Mouse (Mus musculus): ENCODE data around the gene Cntn4. TPM values are rescaled to one million over a fixed set of nuclear protein-coding genes. Genes with fewer than 3 reads are reported as not detected.

Gene Cntn4
- total RNA-seq (2021), result 10 to 100 TPM; 17.4 to 22.5 TPM
- long read RNA-seq, experiment 1, partial matches to known transcripts, result 3 of 6 reads
- long read RNA-seq, experiment 1, other reads (novel, unspliced or antisense), result 3 of 6 reads
- long read RNA-seq, experiment 2, partial matches to known transcripts, result 5 of 7 reads
- long read RNA-seq, experiment 2, other reads (novel, unspliced or antisense), result 2 of 7 reads

GRCm38 (mm10) chr6:105677149-105678031 lies at the start of gene Cntn4:
Gene Cntn4, plus strand, starts transcription at chr6:105677660.
- peak; percentile 52 to 56 for DNase-seq (ENCODE audit: low spot score in 2 of 2)

DNA sequence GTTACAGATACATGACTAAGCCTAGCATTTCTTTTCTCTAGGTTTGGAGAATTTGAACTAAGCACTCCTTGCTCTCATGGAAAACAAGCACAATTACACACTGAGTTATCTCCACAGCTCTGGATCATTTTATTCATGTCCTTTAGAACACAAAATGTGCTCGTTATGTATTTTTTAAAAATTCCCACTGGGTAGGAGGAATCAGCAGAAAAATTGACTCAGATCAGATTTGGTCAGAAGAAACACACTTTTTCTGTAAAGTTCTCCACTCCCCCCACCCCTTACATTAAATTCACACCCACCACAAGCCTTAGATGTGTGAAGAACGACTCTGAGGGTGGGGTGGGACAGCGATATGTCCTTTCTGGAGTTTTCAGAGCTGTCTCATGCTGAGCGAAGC lies 3.2 kb upstream of the Cntn4 start:
- DNase-seq (ENCODE audit: low spot score in 2 of 2), result no peak

DNA sequence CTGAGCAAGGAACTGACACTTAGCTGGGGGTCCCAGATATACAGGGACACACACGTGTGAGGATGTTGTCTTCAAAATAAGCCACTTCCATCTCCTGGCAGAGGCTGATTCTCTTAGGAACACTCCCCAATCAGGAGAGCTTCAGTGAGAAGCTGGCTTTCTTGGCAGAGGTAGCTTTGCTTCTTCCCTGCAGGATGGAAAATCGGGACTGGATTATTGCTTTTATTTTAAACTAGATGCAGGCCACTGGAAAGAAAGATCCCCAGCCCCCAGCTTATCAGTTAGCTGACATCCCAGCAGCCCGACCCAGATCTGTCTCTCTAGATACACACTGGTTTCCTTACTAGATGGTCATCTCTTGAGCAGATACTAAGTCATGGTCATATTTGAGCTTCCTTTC lies 2.4 kb upstream of the Cntn4 start:
- DNase-seq (ENCODE audit: low spot score in 2 of 2), result peak; percentile 13 to 28

DNA sequence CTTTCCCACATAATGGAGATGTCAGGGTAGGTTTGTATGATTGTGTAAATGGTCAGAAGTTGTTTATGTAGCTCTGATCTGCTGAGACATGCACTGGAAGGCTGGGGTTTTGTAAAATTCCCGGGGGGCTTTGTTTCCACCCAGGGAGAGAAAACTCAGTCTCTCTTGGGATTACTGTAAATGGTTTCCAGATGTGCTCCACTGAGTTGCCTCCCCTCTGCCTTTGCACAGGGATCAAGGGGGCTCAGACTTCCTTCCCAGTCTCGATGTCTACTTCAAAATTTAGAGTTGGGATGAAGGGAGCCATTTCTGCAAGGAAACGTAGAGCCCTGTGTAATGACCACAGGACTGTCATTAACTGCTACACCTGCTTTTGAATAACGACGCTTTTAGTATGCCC lies 823 bp upstream of the Cntn4 start:
- no peak for DNase-seq (ENCODE audit: low spot score in 2 of 2)

DNA sequence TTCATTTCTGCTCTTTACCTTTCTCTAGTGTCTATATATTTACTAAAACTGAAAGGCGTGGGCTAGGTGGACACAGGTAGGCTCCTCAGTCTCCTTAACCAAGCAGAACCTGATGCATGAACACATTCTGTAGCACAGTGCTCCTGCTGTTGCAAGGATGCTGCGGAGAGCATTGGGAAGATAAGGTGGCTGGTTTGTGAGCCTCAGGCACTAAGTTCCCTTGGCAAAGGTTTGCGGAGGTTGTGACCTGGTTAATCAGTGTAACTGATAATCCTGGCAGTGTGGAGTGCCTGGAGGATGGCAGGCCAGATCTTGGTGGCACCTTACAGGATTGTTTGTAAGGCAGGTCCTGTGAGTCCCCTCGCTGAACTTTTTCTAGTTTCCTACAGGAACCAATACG lies 1.3 kb downstream of the Cntn4 start:
- no peak for DNase-seq (ENCODE audit: low spot score in 2 of 2)

DNA sequence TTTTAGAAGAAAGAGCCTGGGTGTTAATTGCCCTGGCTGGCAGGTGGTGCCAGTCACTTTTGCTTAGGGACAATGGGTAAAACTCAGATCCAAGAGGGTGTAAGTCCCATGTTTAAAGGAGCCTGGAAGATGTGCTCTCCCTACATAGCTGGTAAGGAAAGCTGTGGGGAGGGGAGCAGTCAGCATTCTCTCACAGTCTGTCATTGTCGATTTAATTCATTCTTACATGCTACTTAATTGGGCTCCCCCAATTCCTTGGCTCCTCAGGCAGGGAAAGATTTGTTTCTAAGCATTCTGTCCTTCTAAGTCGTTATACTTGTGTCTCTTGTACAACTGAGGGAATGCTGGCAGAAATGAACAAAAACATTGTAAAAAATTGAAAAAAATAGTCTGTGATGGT lies 4.0 kb downstream of the Cntn4 start:
- no peak for DNase-seq (ENCODE audit: low spot score in 2 of 2)

- DNase-seq (ENCODE audit: low spot score in 2 of 2), result no peak
Observed at GRCm38 (mm10) chr6:105683251-105683650, 5.8 kb downstream of the Cntn4 start.

- no peak for DNase-seq (ENCODE audit: low spot score in 2 of 2)
Observed at GRCm38 (mm10) chr6:105684123-105684522, 6.7 kb downstream of the Cntn4 start.

GRCm38 (mm10) chr6:105688195-105688594 lies 10.7 kb downstream of the Cntn4 start:
- DNase-seq (ENCODE audit: low spot score in 2 of 2), result no peak

DNA sequence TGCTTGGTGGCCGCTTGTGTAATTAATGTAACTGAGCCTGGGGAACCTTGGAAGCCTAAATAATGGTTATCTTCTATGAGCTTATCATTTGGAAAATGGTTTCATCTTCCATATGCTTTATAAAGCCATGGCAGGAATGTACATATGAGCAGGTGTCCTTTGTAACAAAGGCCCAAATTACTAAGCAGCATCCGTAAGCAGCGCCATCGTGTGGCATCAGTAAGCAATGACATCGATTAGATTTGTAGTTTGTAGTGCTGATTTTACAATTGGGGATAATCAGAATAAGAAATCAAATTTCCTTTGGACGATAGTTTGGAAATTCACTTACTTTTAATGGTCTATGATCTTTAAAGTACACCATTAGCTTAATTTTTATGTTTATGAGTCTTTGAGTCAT lies 64.6 kb downstream of the Cntn4 start:
- peak in 1 of 2 experiments; percentile 9 for DNase-seq (ENCODE audit: low spot score in 2 of 2)

DNA sequence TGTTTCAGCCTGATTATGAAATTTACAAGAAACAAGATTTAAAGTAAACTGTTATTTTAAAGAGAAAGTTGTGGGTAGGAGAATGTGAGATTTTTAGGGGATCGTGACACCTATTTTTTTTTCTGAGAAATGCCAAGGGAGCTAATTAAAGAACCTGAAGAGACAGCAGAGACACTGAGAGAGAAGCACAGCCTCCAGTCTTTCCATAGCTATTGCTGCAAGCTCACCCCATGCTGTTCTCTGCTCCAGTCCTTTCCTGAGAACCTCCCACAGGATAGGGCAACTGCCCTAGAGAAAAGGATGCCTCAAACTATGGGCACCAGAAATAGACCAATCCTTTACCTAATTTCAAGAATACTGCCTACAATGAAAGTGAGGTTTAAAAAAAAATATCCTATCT lies 103.2 kb downstream of the Cntn4 start:
- DNase-seq (ENCODE audit: low spot score in 2 of 2), result no peak

DNA sequence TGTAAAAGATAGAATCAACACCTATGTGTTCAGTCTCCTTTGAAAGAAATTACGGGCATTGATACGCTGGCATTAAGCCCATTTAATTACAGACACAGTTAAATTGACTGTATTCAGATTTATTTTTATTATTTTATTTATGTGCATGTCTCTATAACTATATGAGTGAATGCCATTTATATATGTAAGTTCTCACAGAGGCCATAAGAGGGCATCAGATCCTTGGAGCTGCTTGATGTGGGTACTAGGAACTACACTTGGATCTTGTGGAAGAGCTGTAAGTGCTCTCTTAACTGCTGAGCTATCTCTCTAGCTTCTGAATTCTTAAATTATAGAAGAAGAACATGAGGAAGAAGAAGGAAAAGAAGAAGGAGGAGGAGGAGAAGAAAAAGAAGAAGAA lies 111.0 kb downstream of the Cntn4 start:
- DNase-seq (ENCODE audit: low spot score in 2 of 2), result no peak

- no peak for DNase-seq (ENCODE audit: low spot score in 2 of 2)
Observed at GRCm38 (mm10) chr6:105835099-105835498, 157.6 kb downstream of the Cntn4 start.

- DNase-seq (ENCODE audit: low spot score in 2 of 2), result peak in 1 of 2 experiments; percentile 65
Observed at GRCm38 (mm10) chr6:105847296-105847695, 169.8 kb downstream of the Cntn4 start.

- no peak for DNase-seq (ENCODE audit: low spot score in 2 of 2)
Observed at GRCm38 (mm10) chr6:105892838-105893237, 215.4 kb downstream of the Cntn4 start.

GRCm38 (mm10) chr6:105938485-105938884 lies 261.0 kb downstream of the Cntn4 start:
- DNase-seq (ENCODE audit: low spot score in 2 of 2), result no peak

DNA sequence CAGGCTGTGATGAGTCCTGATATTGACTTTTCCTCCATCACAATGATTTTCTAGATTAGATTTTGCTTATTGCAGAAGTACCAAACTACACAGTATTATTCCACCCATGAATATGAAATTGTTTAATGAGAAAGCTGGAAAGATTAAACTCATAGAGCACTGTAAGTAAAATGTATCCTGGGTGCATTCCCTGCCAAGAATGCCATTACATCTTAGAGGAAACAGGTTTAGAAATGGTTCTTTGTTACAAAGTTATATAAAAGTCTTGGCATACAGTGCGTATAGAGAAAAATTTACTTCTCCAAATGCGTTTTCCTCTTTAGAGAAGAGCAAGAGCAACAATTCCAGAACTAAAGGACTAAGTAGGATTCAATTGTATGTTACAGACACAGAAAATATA lies 261.8 kb downstream of the Cntn4 start:
- DNase-seq (ENCODE audit: low spot score in 2 of 2), result no peak

GRCm38 (mm10) chr6:105940591-105940990 lies 263.1 kb downstream of the Cntn4 start:
- no peak for DNase-seq (ENCODE audit: low spot score in 2 of 2)

- no peak for DNase-seq (ENCODE audit: low spot score in 2 of 2)
Observed at GRCm38 (mm10) chr6:105991492-105991891, 314.0 kb downstream of the Cntn4 start.

DNA sequence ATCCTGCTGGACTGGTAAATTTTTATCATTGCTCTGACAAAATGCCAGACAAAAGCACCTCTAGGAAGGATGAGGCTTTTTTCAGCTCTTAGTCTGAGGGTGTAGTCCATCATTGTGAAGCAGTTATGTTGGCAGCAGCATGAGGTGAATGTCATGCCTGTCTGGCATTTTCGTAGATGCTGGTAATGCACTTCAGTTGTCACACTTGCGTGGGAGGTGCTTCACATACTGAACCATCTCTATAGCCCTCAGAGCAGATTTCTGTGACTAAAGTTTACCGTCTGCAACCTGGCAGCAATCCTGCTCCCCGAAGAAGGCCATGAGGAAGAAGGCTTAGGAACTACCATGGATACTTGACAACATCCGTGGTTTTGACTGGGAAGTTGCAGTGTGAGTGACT lies 335.6 kb downstream of the Cntn4 start:
- no peak for DNase-seq (ENCODE audit: low spot score in 2 of 2)

DNA sequence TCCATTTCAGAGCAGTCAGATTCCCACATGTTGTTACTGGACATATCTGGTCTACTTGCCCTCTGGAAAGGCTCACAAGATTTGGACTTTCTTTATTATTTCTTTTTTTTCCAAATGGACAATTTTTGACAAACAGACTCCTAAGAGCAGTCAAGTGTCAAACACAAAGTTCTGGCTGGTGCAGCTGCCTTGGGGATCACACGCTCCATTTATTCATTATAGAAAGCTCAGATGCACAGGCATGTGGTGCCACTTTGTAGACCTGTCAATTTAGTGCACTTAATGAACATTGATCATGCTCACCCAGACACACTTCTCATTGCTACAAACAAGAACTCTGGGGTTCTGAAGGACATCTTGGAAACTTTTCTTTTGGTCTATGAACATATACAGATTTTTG lies 337.7 kb downstream of the Cntn4 start:
- DNase-seq (ENCODE audit: low spot score in 2 of 2), result no peak

DNA sequence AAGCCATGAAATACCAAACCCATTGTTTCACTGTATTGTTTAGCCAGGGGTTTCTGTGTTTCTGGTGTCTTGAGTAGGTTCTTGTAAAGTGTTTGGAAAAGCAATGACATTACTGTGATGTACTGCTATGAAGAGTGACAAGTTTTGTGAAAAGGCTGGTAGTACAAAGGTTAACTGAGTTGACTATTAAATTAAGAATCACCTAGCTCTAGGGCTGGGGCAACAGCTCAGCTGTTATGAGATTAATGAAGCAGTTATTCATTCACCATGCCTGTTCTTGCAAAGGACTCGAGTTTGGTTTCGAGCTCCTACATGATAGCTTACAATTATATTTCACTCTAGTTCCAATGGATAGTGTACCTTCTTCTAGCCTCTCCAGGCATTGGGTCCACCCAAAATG lies 371.4 kb downstream of the Cntn4 start:
- DNase-seq (ENCODE audit: low spot score in 2 of 2), result no peak

- no peak for DNase-seq (ENCODE audit: low spot score in 2 of 2)
Observed at GRCm38 (mm10) chr6:106056123-106056522, 378.7 kb downstream of the Cntn4 start.
